Mouse (Mus musculus) monocyte, adult 59 days (primary cell): Measurements from ENCODE around the gene Dennd6b. TPM values are rescaled to one million over a fixed set of nuclear protein-coding genes. Genes with fewer than 3 reads are reported as not detected.

Source experiments
- total RNA-seq, 2 experiments: library from RNA; stranded (reverse); gene quantifications; one replicate each; pipeline ENCODE4 v1.2.4; 2023

The Dennd6b gene
- 1 to 10 TPM; 5.4 to 6.0 TPM for total RNA-seq

GRCm38 (mm10) chr15:89196313-89196706, at the start of gene Dennd6b:
Gene Dennd6b, minus strand, starts transcription at chr15:89196496.

GRCm38 (mm10) chr15:89210915-89211715, 14.8 kb upstream of the Dennd6b start, which contains the start of gene Ppp6r2:
Gene Ppp6r2, plus strand, starts transcription at chr15:89211553.

GRCm38 (mm10) chr15:89180571-89181229, 15.6 kb downstream of the Dennd6b start, which contains the start of gene Plxnb2:
Gene Plxnb2, minus strand, starts transcription at chr15:89180788.

GRCm38 (mm10) chr15:89149271-89150040, 46.8 kb downstream of the Dennd6b start, which contains the start of gene Mapk11:
Gene Mapk11, minus strand, starts transcription at chr15:89149628.

GRCm38 (mm10) chr15:89140659-89141252, 55.5 kb downstream of the Dennd6b start, which contains the start of gene Mapk12:
Gene Mapk12, minus strand, starts transcription at chr15:89140703.

Other genes with a start within 250 kb of the Dennd6b start
- gene Ttll8, start 242.1 kb downstream of the Dennd6b start, total RNA-seq, result not detected
- not detected for gene Mlc1, start 217.5 kb downstream of the Dennd6b start, total RNA-seq
- not detected for gene Mov10l1, start 213.6 kb downstream of the Dennd6b start, total RNA-seq
- not detected for gene Panx2, start 136.8 kb downstream of the Dennd6b start, total RNA-seq
- gene Trabd, start 121.4 kb downstream of the Dennd6b start, total RNA-seq, result 10 to 100 TPM; 34.8 to 43.4 TPM
- gene Selenoo, start 107.4 kb downstream of the Dennd6b start, total RNA-seq, result 10 to 100 TPM; 16.0 to 16.2 TPM
- gene Tubgcp6, start 73.4 kb downstream of the Dennd6b start, total RNA-seq, result 10 to 100 TPM; 18.8 to 24.5 TPM
- gene Hdac10, start 67.8 kb downstream of the Dennd6b start, total RNA-seq, result 10 to 100 TPM; 22.4 to 24.6 TPM
- gene Mapk12, start 55.8 kb downstream of the Dennd6b start, total RNA-seq, result not detected
- 1 to 10 TPM; 1.5 to 2.0 TPM for gene Mapk11, start 46.9 kb downstream of the Dennd6b start, total RNA-seq
- 100 to 1,000 TPM; 441 to 443 TPM for gene Plxnb2, start 15.7 kb downstream of the Dennd6b start, total RNA-seq
- gene Ppp6r2, start 15.1 kb upstream of the Dennd6b start, total RNA-seq, result 10 to 100 TPM; 35.3 to 39.7 TPM
- gene Sbf1, start 118.8 kb upstream of the Dennd6b start, total RNA-seq, result 100 to 1,000 TPM; 167 to 189 TPM
- gene Adm2, start 126.2 kb upstream of the Dennd6b start, total RNA-seq, result not detected
- not detected for gene Miox, start 137.9 kb upstream of the Dennd6b start, total RNA-seq
- 10 to 100 TPM; 25.1 to 35.6 TPM for gene Lmf2, start 159.2 kb upstream of the Dennd6b start, total RNA-seq
- 10 to 100 TPM; 59.0 to 69.9 TPM for gene Ncaph2, start 159.2 kb upstream of the Dennd6b start, total RNA-seq
- gene Sco2, start 177.3 kb upstream of the Dennd6b start, total RNA-seq, result 10 to 100 TPM; 13.8 to 16.4 TPM
- gene Tymp, start 180.5 kb upstream of the Dennd6b start, total RNA-seq, result under 1 TPM; 0.46 to 0.76 TPM
- gene Odf3b, start 182.8 kb upstream of the Dennd6b start, total RNA-seq, result not detected
- not detected for gene Klhdc7b, start 188.4 kb upstream of the Dennd6b start, total RNA-seq
- not detected for gene Syce3, start 214.0 kb upstream of the Dennd6b start, total RNA-seq
- gene Cpt1b, start 229.4 kb upstream of the Dennd6b start, total RNA-seq, result 1 to 10 TPM; 5.7 to 6.9 TPM
- gene C730034F03Rik, start 233.1 kb upstream of the Dennd6b start, total RNA-seq, result 1 to 10 TPM; 7.0 to 8.7 TPM
- gene Gm44502, start 233.2 kb upstream of the Dennd6b start, total RNA-seq, result not detected
- gene Chkb, start 233.4 kb upstream of the Dennd6b start, total RNA-seq, result 100 to 1,000 TPM; 169 to 192 TPM